Mouse (Mus musculus): ENCODE measurements around the gene Inpp5d.

- TF ChIP-seq CTCF (IDR thresholded peaks at IDR 0.05; ENCODE audit: control insufficient read depth, insufficient read depth, insufficient replicate concordance, low read depth, low read length) (no peak), POLR2A (IDR thresholded peaks at IDR 0.05; ENCODE audit: control insufficient read depth, low read depth, low read length) (no peak)
Observed at GRCm38 (mm10) chr1:87621146-87621857, 1.2 kb downstream of the Inpp5d start.
